8 mouse cellular contexts compared by ENCODE assay signal in the genomic region with DNA sequence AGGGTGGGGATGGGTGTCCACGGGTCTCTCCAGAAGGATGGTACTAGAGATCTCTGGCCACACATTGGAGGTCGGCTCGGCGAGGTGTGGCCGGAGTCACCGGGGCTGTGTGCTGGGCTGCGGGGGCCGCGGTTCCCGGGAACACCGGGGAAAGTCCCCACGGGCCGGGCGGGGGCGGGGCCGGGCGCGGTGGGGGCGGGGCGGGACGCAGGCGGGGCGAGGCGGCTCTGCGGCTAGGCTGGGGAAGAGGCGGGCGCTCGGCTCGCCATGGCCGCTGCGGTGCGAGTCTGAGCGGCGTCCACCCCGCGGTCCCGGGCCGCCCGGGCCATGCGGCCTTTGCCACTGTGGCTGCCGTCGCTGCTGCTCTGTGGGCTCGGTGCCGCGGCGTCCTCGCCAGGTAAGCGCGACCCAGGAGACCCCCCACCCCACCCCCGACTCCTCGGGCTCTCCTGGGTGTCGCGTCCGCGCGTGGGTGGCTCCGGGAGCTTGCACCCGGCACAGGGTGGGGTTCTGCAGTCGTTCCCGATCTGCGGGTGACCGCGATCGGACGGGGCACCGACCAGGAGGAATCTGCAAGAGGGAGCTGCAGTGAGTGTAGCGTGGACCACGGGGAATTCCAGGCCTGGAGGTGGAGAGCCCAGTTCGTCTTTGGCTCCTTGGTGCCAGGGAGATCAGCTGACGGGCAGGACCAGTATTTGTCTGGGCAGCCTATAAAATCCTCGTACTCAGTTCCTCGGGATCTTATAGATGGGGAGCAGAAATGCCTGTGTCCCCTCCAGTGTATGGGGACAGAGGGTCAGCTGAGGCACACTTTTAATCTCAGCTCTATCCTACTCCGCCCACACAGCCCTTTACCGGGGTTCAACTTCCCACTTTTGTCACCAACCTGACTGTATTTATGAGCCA. TPM values are rescaled to one million over a fixed set of nuclear protein-coding genes. Genes with fewer than 3 reads are reported as not detected.
DNase-seq lines count a peak whose midpoint lies in the region; ATAC-seq and TF ChIP-seq lines count a peak whose summit lies in the region.

A gene (plus strand): TSS at position 237 of the 906 bp plus-strand sequence.

- no peak within 1 kb of the TSS for H3K27ac ChIP-seq in ES-Bruce4 (ENCODE audit: insufficient read depth, low read length)
- H3K27ac ChIP-seq in forebrain, embryonic 14.5 days (ENCODE audit: low read depth, low read length), result 0 out of 2 replicates have a peak within 1 kb of the TSS, but pooled peaks have one; percentile 30

- peak; percentile 92 for ATAC-seq in forebrain, embryonic 14.5 days

- intact Hi-C loops in heart, postnatal 36 days (cut with DNase I), result loop anchor here (5.0 kb wide), 1 partner anchor 50 kb away; a partner anchor contains a TSS

- peak within 1 kb of the TSS; percentile 85 for H3K9ac ChIP-seq in ES-Bruce4 (ENCODE audit: low read depth, poor library complexity, severe bottlenecking)
- peak within 1 kb of the TSS; percentile 95 for H3K9ac ChIP-seq in forebrain, embryonic 14.5 days (ENCODE audit: low read length)

- WGBS in forebrain, embryonic 14.5 days, result under 1% methylated on average over 55 of the region's 74 CpGs

- H3K27me3 ChIP-seq in ES-Bruce4 (ENCODE audit: control insufficient read depth, insufficient read depth, low read length, poor library complexity, severe bottlenecking), result no peaks in the 10 kb centered on the region
- no peaks in the 10 kb centered on the region for H3K27me3 ChIP-seq in forebrain, embryonic 14.5 days (replicated peaks; ENCODE audit: control insufficient read depth, insufficient read depth, low read length)

- peak within 1 kb of the TSS; percentile 64 for H3K4me3 ChIP-seq in ES-Bruce4 (ENCODE audit: low read depth, low read length)
- peak within 1 kb of the TSS; percentile 84 for H3K4me3 ChIP-seq in forebrain, embryonic 14.5 days (ENCODE audit: low read depth, low read length)

- no peaks in the 10 kb centered on the region for H3K4me1 ChIP-seq in ES-Bruce4 (ENCODE audit: control insufficient read depth, insufficient read depth, low read length)
- peaks cover 3% of the 10 kb centered on the region; the same call in 1 of the 2 replicates for H3K4me1 ChIP-seq in forebrain, embryonic 14.5 days (ENCODE audit: control insufficient read depth, insufficient read depth, low read length)

- TF ChIP-seq CTCF in ES-Bruce4 (IDR thresholded peaks at IDR 0.05; ENCODE audit: low read depth, low read length), result no peak

- H3K36me3 ChIP-seq in ES-Bruce4 (ENCODE audit: control insufficient read depth, insufficient read depth, low read length, poor library complexity, severe bottlenecking), result no peaks in the 10 kb centered on the region
- H3K36me3 ChIP-seq in forebrain, embryonic 14.5 days (ENCODE audit: control insufficient read depth, insufficient read depth, low read length), result no peaks in the 10 kb centered on the region

- H3K9me3 ChIP-seq in ES-Bruce4 (replicated peaks; ENCODE audit: control insufficient read depth, insufficient read depth, low read length, poor library complexity, severe bottlenecking), result no peaks in the 10 kb centered on the region
- H3K9me3 ChIP-seq in forebrain, embryonic 14.5 days (replicated peaks; ENCODE audit: control insufficient read depth, low read length), result no peaks in the 10 kb centered on the region

- peak; percentile 52 for DNase-seq in c-Kit-positive CD71-positive TER-119-positive erythroid progenitor cells, embryonic 14.5 days (ENCODE audit: low spot score)
- DNase-seq in forebrain, embryonic 14.5 days (ENCODE audit: low spot score), result peak; percentile 57
- peak; percentile 75 to 80 for DNase-seq in heart, postnatal 36 days
- peak; percentile 49 to 68 for DNase-seq in layer of hippocampus, postnatal 10 days (ENCODE audit: low spot score in 2 of 2)
- DNase-seq in lung, postnatal 10 days, result peak; percentile 69
- peak; percentile 60 for DNase-seq in ovary, postnatal 14 days (ENCODE audit: low spot score)
- DNase-seq in thymus, postnatal 36 days, result peak; percentile 73 to 75

- TF ChIP-seq POLR2A in ES-Bruce4 (IDR thresholded peaks at IDR 0.05; ENCODE audit: insufficient read depth, low read length), result no peak

- no peak for TF ChIP-seq EP300 in ES-Bruce4 (IDR thresholded peaks at IDR 0.05; ENCODE audit: insufficient read depth, low read depth, low read length)

- peak within 1 kb of the TSS; percentile 76 for H3K4me2 ChIP-seq in forebrain, embryonic 14.5 days (ENCODE audit: low read length)

RNA-seq across cellular contexts. Expression of the gene that starts here (rescaled TPM):
- polyA plus RNA-seq in ES-Bruce4 (2011; ENCODE audit: insufficient read depth, insufficient read length, low read depth, missing spikeins), result 5.0 and 8.9 TPM in 2 replicates
- 77.3 and 100 TPM in 2 replicates for polyA plus RNA-seq in forebrain, embryonic 14.5 days (2014; fragmentation: Nextera tagmentation; extraction: Ambion mirVana)
- total RNA-seq in heart, postnatal 36 days (2021), result 100 to 1,000 TPM; 128 to 159 TPM
- total RNA-seq in layer of hippocampus, postnatal 10 days (2021), result 100 to 1,000 TPM in 1 of 2 experiments, 10 to 100 TPM in 1; 73.3 to 106 TPM
